Mouse (Mus musculus) liver, adult 2 months (tissue): ENCODE data around the gene Ptpn11.
"Not testable (repeated sequence)": the region's sequence is repeated elsewhere in the genome, so short reads cannot be mapped to it uniquely, and the experiment has no call there.

ENCODE experiments used
- CTCF ChIP-seq: fragments of 200-500 bp; IDR thresholded peaks from 2 replicates; pipeline ENCODE4 v1.5.1; 2011; ENCODE audit warnings: low read depth, low read length, control low read depth
- POLR2A ChIP-seq: fragments of 200-500 bp; IDR thresholded peaks from 2 replicates; pipeline ENCODE4 v1.6.1; 2011; ENCODE audit warnings: low read length, control low read depth; ENCODE audit not compliant: insufficient read depth; ENCODE audit errors: extremely low read depth

DNA sequence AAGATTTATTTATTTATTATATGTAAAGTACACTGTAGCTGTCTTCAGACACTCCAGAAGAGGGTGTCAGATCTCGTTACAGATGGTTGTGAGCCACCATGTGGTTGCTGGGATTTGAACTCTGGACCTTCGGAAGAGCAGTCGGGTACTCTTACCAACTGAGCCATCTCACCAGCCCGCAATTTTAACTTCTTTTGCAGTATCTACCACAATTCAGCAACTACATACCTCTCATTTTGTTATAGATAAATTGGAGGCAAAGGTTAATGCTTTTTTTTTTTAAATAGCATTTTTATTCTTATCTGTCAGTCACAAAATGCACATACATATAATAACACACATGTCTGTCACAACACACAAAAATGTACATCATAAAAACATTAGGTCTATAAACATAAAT, 32.8 kb upstream of the Ptpn11 start:
- not testable (repeated sequence) for TF ChIP-seq CTCF, POLR2A
